ENCODE assay signal across 9 mouse cellular contexts in genomic region chr11:116642681-116643578, GRCm38 (mm10). TPM values are rescaled to one million over a fixed set of nuclear protein-coding genes. Genes with fewer than 3 reads are reported as not detected.
DNase-seq lines count a peak whose midpoint lies in the region; ATAC-seq and TF ChIP-seq lines count a peak whose summit lies in the region.
"Had no signal": no experiment of that assay in that cellular context is flagged by ENCODE, and none has a peak within 500 bp of the region (broad histone marks: within the 10 kb centered on the region; RNA-seq: fewer than 3 reads in every experiment).

No protein-coding gene starts in this region.

- DNase-seq in G1E (ENCODE audit: low spot score) = peak; percentile 76
- peak; percentile 97 for DNase-seq in cerebellum, adult 8-10 months
- peak; percentile 91 for DNase-seq in forelimb bud, embryonic 11.5 days (ENCODE audit: low read depth, low spot score)
- peak; percentile 86 to 89 for DNase-seq in layer of hippocampus, adult 8-10 months (ENCODE audit: low spot score in 2 of 2)
- peak; percentile 93 for DNase-seq in ovary, postnatal 10 days (ENCODE audit: low spot score)
- peak; percentile 81 for DNase-seq in thymus, postnatal 0 days (ENCODE audit: low spot score)

- no peaks in the 10 kb centered on the region for H3K36me3 ChIP-seq in G1E (replicated peaks)
- no peaks in the 10 kb centered on the region for H3K36me3 ChIP-seq in lung, embryonic 16.5 days (ENCODE audit: control insufficient read depth, insufficient read depth, low read length)
- H3K36me3 ChIP-seq: liver, embryonic 15.5 days had no signal

- no peak overlapping the region for H3K9ac ChIP-seq in lung, embryonic 16.5 days (ENCODE audit: low read length)
- H3K9ac ChIP-seq: liver, embryonic 15.5 days had no signal

- H3K27me3 ChIP-seq in G1E (ENCODE audit: insufficient read depth, low read length) = peaks cover 39% of the 10 kb centered on the region
- H3K27me3 ChIP-seq in lung, embryonic 16.5 days (ENCODE audit: control insufficient read depth, insufficient read depth, low read depth, low read length) = no peaks in the 10 kb centered on the region

- peak overlapping the region; percentile 29 for H3K4me2 ChIP-seq in lung, embryonic 16.5 days (ENCODE audit: low read depth, low read length)
- H3K4me2 ChIP-seq: liver, embryonic 15.5 days had no signal

- H3K9me3 ChIP-seq in G1E (replicated peaks) = peaks cover 6% of the 10 kb centered on the region
- no peaks in the 10 kb centered on the region for H3K9me3 ChIP-seq in lung, embryonic 16.5 days (ENCODE audit: control insufficient read depth, low read length)
- H3K9me3 ChIP-seq: liver, embryonic 15.5 days had no signal

- 33% methylated on average over 14 of the region's 14 CpGs for WGBS in lung, embryonic 16.5 days

- no peak overlapping the region for H3K27ac ChIP-seq in lung, embryonic 16.5 days (ENCODE audit: low read length)
- H3K27ac ChIP-seq: liver, embryonic 15.5 days had no signal

- TF ChIP-seq CTCF in G1E (IDR thresholded peaks at IDR 0.05; ENCODE audit: low read depth, low read length) = peak; percentile 87

- H3K4me3 ChIP-seq in G1E (ENCODE audit: low read depth, low read length) = no peak overlapping the region
- no peak overlapping the region for H3K4me3 ChIP-seq in lung, embryonic 16.5 days (ENCODE audit: low read length)
- H3K4me3 ChIP-seq: liver, embryonic 15.5 days had no signal

- peak; percentile 40; the same call in 1 of the 2 replicates for ATAC-seq in G1E (ENCODE audit: extremely low read depth, insufficient number of reproducible peaks, low FRiP score, poor library complexity, severe bottlenecking)
- ATAC-seq in hematopoietic stem cell, adult 5-6 weeks (replicated peaks in 1 of 2; ENCODE audit: insufficient read depth in 1 of 2, low FRiP score in 2 of 2, low TSS enrichment in 1 of 2, low read depth in 1 of 2, poor library complexity in 2 of 2, severe bottlenecking in 2 of 2) = peak; percentile 77 to 86
- ATAC-seq in lung, embryonic 16.5 days (ENCODE audit: low read depth) = peak; percentile 35

- peaks cover 43% of the 10 kb centered on the region for H3K4me1 ChIP-seq in G1E (ENCODE audit: insufficient read depth, low read depth, low read length)
- H3K4me1 ChIP-seq in lung, embryonic 16.5 days (replicated peaks; ENCODE audit: control insufficient read depth, insufficient read depth, low read length) = peaks cover 24% of the 10 kb centered on the region

RNA-seq across cellular contexts. Expression of gene Prcd, which starts 10.4 kb away (rescaled TPM):
- 2.6 and 4.3 TPM in 2 replicates for total RNA-seq in G1E (2014; fragmentation: Nextera tagmentation)
- 3.2 and 3.7 TPM in 2 replicates for total RNA-seq in G1E (2017)
- polyA plus RNA-seq in G1E (2012) = 1.5 and 1.9 TPM in 2 replicates
- 1.6 TPM in 1 of 2 replicates, not detected in the other for total RNA-seq in hematopoietic stem cell, adult 5-6 weeks (2017)
- total RNA-seq in layer of hippocampus, adult 8-10 months (2022) = 1 to 10 TPM; 4.8 to 8.5 (median 5.8) TPM
- polyA plus RNA-seq in lung, embryonic 16.5 days (2015; fragmentation: Nextera tagmentation; extraction: Ambion mirVana) = 5.0 and 11.0 TPM in 2 replicates
- polyA plus RNA-seq in thymus, postnatal 0 days (2015; fragmentation: Nextera tagmentation; extraction: Ambion mirVana) = 0.27 and 0.57 TPM in 2 replicates

RNA-seq across cellular contexts. Expression of gene Cygb, which starts 11.2 kb away (rescaled TPM):
- total RNA-seq in G1E (2014; fragmentation: Nextera tagmentation) = not detected in 2 replicates
- not detected in 2 replicates for total RNA-seq in G1E (2017)
- 0.05 TPM in 1 of 2 replicates, not detected in the other for polyA plus RNA-seq in G1E (2012)
- not detected in 2 replicates for total RNA-seq in hematopoietic stem cell, adult 5-6 weeks (2017)
- 10 to 100 TPM; 57.2 to 76.1 (median 63.0) TPM for total RNA-seq in layer of hippocampus, adult 8-10 months (2022)
- polyA plus RNA-seq in lung, embryonic 16.5 days (2015; fragmentation: Nextera tagmentation; extraction: Ambion mirVana) = 13.3 TPM in 2 replicates
- polyA plus RNA-seq in thymus, postnatal 0 days (2015; fragmentation: Nextera tagmentation; extraction: Ambion mirVana) = 7.9 and 8.1 TPM in 2 replicates

RNA-seq across cellular contexts. Expression of gene Rhbdf2, which starts 16.1 kb away (rescaled TPM):
- 2.5 and 5.6 TPM in 2 replicates for total RNA-seq in G1E (2014; fragmentation: Nextera tagmentation)
- total RNA-seq in G1E (2017) = 1.7 and 1.9 TPM in 2 replicates
- 4.2 and 4.8 TPM in 2 replicates for polyA plus RNA-seq in G1E (2012)
- 3.5 and 5.6 TPM in 2 replicates for total RNA-seq in hematopoietic stem cell, adult 5-6 weeks (2017)
- total RNA-seq in layer of hippocampus, adult 8-10 months (2022) = 1 to 10 TPM; 1.1 to 2.5 (median 1.8) TPM
- 17.9 and 19.6 TPM in 2 replicates for polyA plus RNA-seq in lung, embryonic 16.5 days (2015; fragmentation: Nextera tagmentation; extraction: Ambion mirVana)
- polyA plus RNA-seq in thymus, postnatal 0 days (2015; fragmentation: Nextera tagmentation; extraction: Ambion mirVana) = 8.8 and 11.2 TPM in 2 replicates

RNA-seq across cellular contexts. Expression of gene Aanat, which starts 56.7 kb away (rescaled TPM):
- not detected in 2 replicates for total RNA-seq in G1E (2014; fragmentation: Nextera tagmentation)
- not detected in 2 replicates for total RNA-seq in G1E (2017)
- polyA plus RNA-seq in G1E (2012) = not detected in 2 replicates
- not detected in 2 replicates for total RNA-seq in hematopoietic stem cell, adult 5-6 weeks (2017)
- total RNA-seq in layer of hippocampus, adult 8-10 months (2022) = 1 to 10 TPM in 3 of 4 experiments, under 1 TPM in 1; 0.57 to 3.9 (median 1.4) TPM
- not detected in 2 replicates for polyA plus RNA-seq in lung, embryonic 16.5 days (2015; fragmentation: Nextera tagmentation; extraction: Ambion mirVana)
- polyA plus RNA-seq in thymus, postnatal 0 days (2015; fragmentation: Nextera tagmentation; extraction: Ambion mirVana) = not detected in 2 replicates
- polyA plus RNA-seq: liver, embryonic 15.5 days had no signal

Comparison
In these comparisons a context has a peak if more than half of its experiments do, and no peak if none do; other contexts are left out.
1. RNA of gene Cygb, which starts 11.2 kb away (total RNA-seq): 57.2 to 76.1 TPM in layer of hippocampus, adult 8-10 months; not detected in G1E and not detected in hematopoietic stem cell, adult 5-6 weeks; every median in the first group is over 10 times any median in the second.
2. Peak in every context shown above with its lines, with median percentiles within 50 percentile points of each other: ATAC-seq and DNase-seq.